Mouse (Mus musculus) E14TG2a.4 (cell line): ENCODE data around the gene Fam19a5.

Experiments
- H3K27me3 ChIP-seq: 2 replicates; pipeline ENCODE4 v1.6.1; 2014; ENCODE audit warnings: low read length, control low read depth; ENCODE audit not compliant: insufficient read depth
- H3K36me3 ChIP-seq: 2 replicates; pipeline ENCODE4 v1.6.1; 2014; ENCODE audit warnings: low read length, control low read depth; ENCODE audit not compliant: insufficient read depth
- H3K4me1 ChIP-seq: replicated peaks from 2 replicates; pipeline ENCODE4 v1.6.1; 2014; ENCODE audit warnings: low read depth, low read length, control low read depth
- H3K4me3 ChIP-seq: replicated peaks from 2 replicates; pipeline ENCODE4 v1.5.1; 2014; ENCODE audit warnings: mild to moderate bottlenecking, low read length
- H3K9me3 ChIP-seq: 2 replicates; pipeline ENCODE4 v1.6.1; 2014; ENCODE audit warnings: low read length, control low read depth
- CTCF ChIP-seq: conservative IDR thresholded peaks from 2 replicates; pipeline ENCODE4 v1.5.1; 2014; ENCODE audit warnings: low read length
- NANOG ChIP-seq: IDR thresholded peaks from 2 replicates; pipeline ENCODE4 v1.6.1; 2014; ENCODE audit warnings: borderline replicate concordance, low read length, mixed read lengths
- POU5F1 ChIP-seq: IDR thresholded peaks from 2 replicates; pipeline ENCODE4 v1.6.1; 2014; ENCODE audit warnings: low read length, borderline replicate concordance

Gene Fam19a5

GRCm38 (mm10) chr15:87715037-87715676 is 171.1 kb downstream of the Fam19a5 start:
- TF ChIP-seq POU5F1 (no peak), CTCF (no peak), NANOG (no peak)
- H3K4me1 ChIP-seq = no peaks in the 10 kb centered on the region
- no peaks in the 10 kb centered on the region for H3K36me3 ChIP-seq
- no peak overlapping the region for H3K4me3 ChIP-seq
- H3K9me3 ChIP-seq = 0 out of 2 replicates have a peak, but pooled peaks cover 3% of the 10 kb centered on the region
- no peaks in the 10 kb centered on the region for H3K27me3 ChIP-seq

DNA sequence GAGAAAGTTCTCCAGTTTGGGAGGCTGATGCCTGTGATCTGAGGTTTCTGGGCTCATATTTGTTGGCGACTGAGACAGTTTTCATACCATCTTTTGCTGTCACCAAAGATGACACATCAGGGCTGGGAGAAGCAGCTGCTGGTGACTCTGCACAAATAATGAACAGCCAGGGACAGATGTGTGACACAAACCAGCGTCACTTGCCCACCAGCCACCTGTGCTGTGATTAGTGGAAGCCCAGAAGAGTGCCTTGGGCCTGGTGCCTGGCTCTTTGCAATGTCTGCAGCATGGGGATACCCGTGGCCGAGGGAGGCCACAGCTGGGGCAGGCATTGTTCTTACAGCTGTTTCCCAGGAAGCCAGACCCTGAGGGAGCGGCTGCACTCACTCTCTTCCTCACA is 173.0 kb downstream of the Fam19a5 start:
- Histone ChIP-seq H3K36me3 (no peaks in the 10 kb centered on the region), H3K4me3 (no peak overlapping the region), H3K27me3 (no peaks in the 10 kb centered on the region), H3K4me1 (no peaks in the 10 kb centered on the region), H3K9me3 (no peaks in the 10 kb centered on the region)
- no peak for TF ChIP-seq NANOG
- no peak for TF ChIP-seq POU5F1
- TF ChIP-seq CTCF = no peak

- no peak for TF ChIP-seq NANOG
- TF ChIP-seq CTCF = no peak
- no peak for TF ChIP-seq POU5F1
- H3K36me3 ChIP-seq = no peaks in the 10 kb centered on the region
- H3K4me3 ChIP-seq = no peak overlapping the region
- H3K4me1 ChIP-seq = no peaks in the 10 kb centered on the region
- no peaks in the 10 kb centered on the region for H3K9me3 ChIP-seq
- H3K27me3 ChIP-seq = no peaks in the 10 kb centered on the region
Measured at GRCm38 (mm10) chr15:87723455-87723986, 179.4 kb downstream of the Fam19a5 start.

DNA sequence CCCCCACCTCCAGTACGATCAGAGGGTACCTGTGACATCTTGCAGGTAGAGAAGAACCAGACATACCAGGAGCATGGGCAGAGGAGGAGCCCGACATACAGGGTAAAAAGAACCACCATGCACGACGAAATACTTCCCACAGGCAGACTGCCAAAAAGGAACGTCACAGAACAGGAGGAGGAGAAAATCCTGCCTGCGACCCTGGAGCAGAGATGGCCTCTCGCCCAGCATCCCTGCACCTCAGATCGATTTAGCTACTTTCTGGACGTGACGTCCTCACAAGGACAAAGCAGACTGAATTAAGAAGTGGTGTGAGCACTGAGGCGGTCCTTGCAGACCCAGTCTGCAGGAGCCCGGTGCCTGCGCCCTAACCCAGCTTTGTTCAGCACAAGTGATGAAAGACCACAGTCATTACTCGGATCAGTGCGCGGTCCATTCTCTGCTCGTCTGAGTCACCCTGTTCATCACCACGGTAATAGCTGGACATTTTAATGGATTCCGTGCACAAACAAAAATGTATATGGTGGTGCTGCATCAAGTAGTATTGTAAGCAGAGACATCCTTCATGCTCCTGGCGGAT is 182.6 kb downstream of the Fam19a5 start:
- H3K9me3 ChIP-seq = no peaks in the 10 kb centered on the region
- TF ChIP-seq POU5F1 (no peak), CTCF (no peak), NANOG (no peak)
- no peaks in the 10 kb centered on the region for H3K27me3 ChIP-seq
- no peak overlapping the region for H3K4me3 ChIP-seq
- no peaks in the 10 kb centered on the region for H3K4me1 ChIP-seq
- H3K36me3 ChIP-seq = no peaks in the 10 kb centered on the region

GRCm38 (mm10) chr15:87736345-87736744 is 192.2 kb downstream of the Fam19a5 start:
- Histone ChIP-seq H3K4me3 (no peak overlapping the region), H3K9me3 (no peaks in the 10 kb centered on the region), H3K4me1 (no peaks in the 10 kb centered on the region), H3K36me3 (no peaks in the 10 kb centered on the region), H3K27me3 (no peaks in the 10 kb centered on the region)
- TF ChIP-seq NANOG (no peak), CTCF (no peak), POU5F1 (no peak)

- TF ChIP-seq POU5F1 = no peak
- TF ChIP-seq CTCF = no peak
- TF ChIP-seq NANOG = no peak
- no peak overlapping the region for H3K4me3 ChIP-seq
- H3K36me3 ChIP-seq = no peaks in the 10 kb centered on the region
- no peaks in the 10 kb centered on the region for H3K4me1 ChIP-seq
- H3K9me3 ChIP-seq = peaks cover 19% of the 10 kb centered on the region
- no peaks in the 10 kb centered on the region for H3K27me3 ChIP-seq
Measured at GRCm38 (mm10) chr15:87755482-87755881, 211.4 kb downstream of the Fam19a5 start.

DNA sequence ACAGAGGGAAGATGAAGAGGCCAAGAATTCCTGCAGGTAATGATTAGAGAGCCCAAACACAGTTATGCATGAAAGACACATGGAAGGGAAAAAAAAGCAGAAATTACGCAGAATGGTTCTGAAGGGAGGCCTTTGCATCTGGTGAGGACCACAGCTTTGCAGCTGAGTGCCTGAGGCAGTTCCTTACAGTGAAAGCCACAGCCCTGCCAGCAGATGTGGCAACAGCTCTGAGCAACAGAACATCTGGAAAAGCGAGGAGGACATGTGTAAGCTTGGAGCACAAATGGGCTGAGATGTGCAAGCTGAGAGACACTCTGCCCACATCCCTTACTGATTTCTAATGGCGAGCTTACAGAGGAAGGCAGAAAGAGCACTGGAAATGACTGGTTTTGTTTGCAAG is 221.8 kb downstream of the Fam19a5 start:
- H3K4me1 ChIP-seq = no peaks in the 10 kb centered on the region
- peaks cover 13% of the 10 kb centered on the region for H3K9me3 ChIP-seq
- no peaks in the 10 kb centered on the region for H3K36me3 ChIP-seq
- H3K4me3 ChIP-seq = no peak overlapping the region
- no peaks in the 10 kb centered on the region for H3K27me3 ChIP-seq
- TF ChIP-seq CTCF (no peak), NANOG (no peak), POU5F1 (no peak)

DNA sequence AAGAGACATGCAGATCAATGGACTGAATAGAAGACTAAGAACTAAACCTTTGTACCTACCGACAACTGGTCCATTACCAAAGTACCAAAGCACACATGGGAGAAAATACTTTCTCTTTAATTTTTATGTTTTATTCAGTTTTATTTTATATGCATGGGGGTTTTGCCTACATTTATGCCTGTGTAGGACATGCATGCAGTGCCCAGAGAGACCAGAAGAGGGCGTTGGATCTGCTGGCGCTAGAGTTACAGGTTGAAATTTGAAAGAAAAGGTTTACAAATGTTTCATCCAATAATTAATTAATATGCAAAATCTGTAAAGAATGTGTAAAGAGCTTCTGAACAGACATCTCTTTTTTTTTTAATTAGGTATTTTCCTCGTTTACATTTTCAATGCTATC is 229.9 kb downstream of the Fam19a5 start:
- H3K36me3 ChIP-seq = no peaks in the 10 kb centered on the region
- no peak for TF ChIP-seq NANOG
- TF ChIP-seq POU5F1 = no peak
- peak; percentile 55 for TF ChIP-seq CTCF
- no peaks in the 10 kb centered on the region for H3K9me3 ChIP-seq
- no peaks in the 10 kb centered on the region for H3K4me1 ChIP-seq
- H3K4me3 ChIP-seq = no peak overlapping the region
- H3K27me3 ChIP-seq = no peaks in the 10 kb centered on the region
